Mouse (Mus musculus): ENCODE data around the gene D16Ertd472e.

DNA sequence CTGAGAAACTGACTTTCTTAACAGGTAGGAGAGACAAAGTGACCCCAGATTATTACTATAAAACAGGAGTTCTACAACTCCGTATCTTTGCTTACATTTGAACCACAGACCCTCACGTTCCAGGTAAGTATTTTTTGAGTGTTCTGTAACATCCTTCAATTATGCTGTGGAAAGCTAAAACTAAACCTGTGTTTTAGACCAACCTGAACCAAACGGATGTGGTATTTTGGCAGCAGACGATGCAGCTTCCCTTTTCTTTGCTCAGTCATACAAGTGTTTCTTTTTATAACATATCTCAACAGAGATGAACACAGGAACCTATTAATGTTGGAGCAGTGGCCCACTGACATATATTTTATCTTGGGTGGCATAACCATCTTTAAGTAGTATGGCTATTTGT, 18.9 kb downstream of the D16Ertd472e start:
- no peak for TF ChIP-seq CTCF (IDR thresholded peaks at IDR 0.05; ENCODE audit: control insufficient read depth, insufficient read depth, insufficient replicate concordance, low read depth, low read length)
- TF ChIP-seq POLR2A (IDR thresholded peaks at IDR 0.05; ENCODE audit: control insufficient read depth, low read depth, low read length): no peak
